Mouse (Mus musculus) C2C12 (cell line): Measurements from ENCODE around the gene Pkig.

Source experiments
- CEBPB ChIP-seq: IDR thresholded peaks from one replicate; pipeline ENCODE4 v1.6.1; 2011; ENCODE audit warnings: low read depth, mild to moderate bottlenecking, control low read depth, moderate library complexity
- CTCF ChIP-seq: IDR thresholded peaks from one replicate; pipeline ENCODE4 v1.5.1; 2011; ENCODE audit not compliant: control insufficient read depth, insufficient read depth, insufficient read length
- FOSL1 ChIP-seq: IDR thresholded peaks from one replicate; pipeline ENCODE4 v1.8.0; 2011; ENCODE audit warnings: mild to moderate bottlenecking, low read length; ENCODE audit not compliant: poor library complexity, insufficient read depth, severe bottlenecking
- MAX ChIP-seq: IDR thresholded peaks from one replicate; pipeline ENCODE4 v1.6.1; 2011; ENCODE audit warnings: mild to moderate bottlenecking, control low read depth
- MYOD1 ChIP-seq: IDR thresholded peaks from one replicate; pipeline ENCODE4 v1.6.1; 2011; ENCODE audit warnings: low read depth; ENCODE audit not compliant: control insufficient read depth, insufficient read length
- USF1 ChIP-seq: IDR thresholded peaks from one replicate; pipeline ENCODE4 v1.6.1; 2011; ENCODE audit warnings: low read depth, mild to moderate bottlenecking, control low read depth, moderate library complexity

DNA sequence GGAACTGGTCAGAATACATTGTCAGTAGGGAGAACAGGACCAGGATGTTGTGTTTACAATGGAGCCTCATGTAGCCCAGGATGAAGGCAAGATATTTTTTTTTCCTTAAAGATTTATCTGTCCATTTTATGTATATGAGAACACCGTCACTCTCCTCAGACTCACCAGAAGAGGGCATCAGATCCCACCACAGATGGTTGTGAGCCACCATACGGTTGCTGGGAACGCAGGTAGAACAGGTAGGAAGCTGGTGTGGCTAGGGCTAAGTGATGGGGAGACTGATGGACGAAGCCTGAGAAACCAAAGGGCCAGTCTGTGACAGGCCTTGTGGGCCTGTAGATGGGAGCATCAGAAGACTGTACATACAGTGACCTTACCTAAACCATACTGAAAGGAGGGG lies 44.2 kb upstream of the Pkig start:
- no peak for TF ChIP-seq CTCF
- no peak for TF ChIP-seq MAX
- TF ChIP-seq USF1, result no peak
- no peak for TF ChIP-seq CEBPB
- TF ChIP-seq MYOD1, result no peak
- no peak for TF ChIP-seq FOSL1
